Mouse (Mus musculus) thymus, postnatal 4 days (tissue): Measurements from ENCODE around the gene Plin2.
"Not testable (repeated sequence)": the region's sequence is repeated elsewhere in the genome, so short reads cannot be mapped to it uniquely, and the experiment has no call there.

Experiments
- DNase-seq: peaks from one replicate; pipeline ENCODE4 v3.0.0; 2021

Gene Plin2

DNA sequence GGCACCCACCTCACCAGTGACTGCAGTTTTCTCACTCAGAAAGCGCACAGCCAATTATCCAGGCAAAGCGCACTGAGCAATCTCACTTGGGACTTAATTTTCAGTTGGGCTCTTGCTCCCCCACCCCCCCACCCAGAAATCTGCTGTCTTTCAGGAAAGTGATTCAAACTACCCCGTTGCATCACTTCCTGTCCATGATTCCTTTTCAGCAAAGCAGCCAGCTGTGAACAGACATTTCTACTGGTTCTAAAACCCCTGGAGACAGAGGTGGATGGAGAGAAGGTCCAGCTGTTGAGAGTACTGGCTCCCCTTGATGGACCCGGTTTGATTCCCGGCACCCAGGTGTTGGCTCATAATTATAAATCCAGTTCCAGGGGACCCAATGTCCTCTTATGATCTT, 44.4 kb downstream of the Plin2 start:
- DNase-seq: no peak

DNA sequence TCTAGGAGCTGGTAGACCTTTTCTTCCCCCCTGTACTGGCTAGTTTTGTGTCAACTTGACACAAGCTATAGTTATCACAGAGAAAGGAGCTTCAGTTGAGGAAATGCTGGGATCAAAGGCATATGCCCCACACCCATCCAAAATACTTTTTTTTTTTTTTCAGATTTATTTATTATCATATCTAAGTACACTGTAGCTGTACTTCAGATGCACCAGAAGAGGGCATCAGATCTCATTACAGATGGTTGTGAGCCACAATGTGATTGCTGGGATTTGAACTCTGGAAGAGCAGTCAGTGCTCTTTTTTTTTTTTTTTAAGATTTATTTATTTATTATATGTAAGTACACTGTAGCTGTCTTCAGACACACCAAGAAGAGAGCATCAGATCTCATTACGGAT, 47.3 kb downstream of the Plin2 start:
- not testable (repeated sequence) for DNase-seq

DNA sequence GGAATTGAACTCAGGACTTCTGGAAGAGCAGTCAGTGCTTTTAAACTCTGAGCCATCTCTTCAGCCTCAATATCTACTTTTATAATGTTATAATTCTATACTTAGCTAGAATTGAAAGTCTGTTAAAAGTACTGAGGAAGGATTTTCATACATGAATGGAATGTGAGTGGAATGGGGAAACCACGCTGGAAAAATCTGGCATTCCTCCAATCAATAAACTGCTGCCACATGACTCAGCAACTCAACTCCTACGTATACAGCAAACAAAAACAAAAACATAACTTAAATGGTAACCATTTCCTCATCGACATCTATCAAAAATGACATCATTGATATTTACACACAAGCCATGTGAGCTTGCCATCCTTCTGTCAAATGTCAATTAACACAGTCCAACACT, 47.7 kb downstream of the Plin2 start:
- DNase-seq: no peak

DNA sequence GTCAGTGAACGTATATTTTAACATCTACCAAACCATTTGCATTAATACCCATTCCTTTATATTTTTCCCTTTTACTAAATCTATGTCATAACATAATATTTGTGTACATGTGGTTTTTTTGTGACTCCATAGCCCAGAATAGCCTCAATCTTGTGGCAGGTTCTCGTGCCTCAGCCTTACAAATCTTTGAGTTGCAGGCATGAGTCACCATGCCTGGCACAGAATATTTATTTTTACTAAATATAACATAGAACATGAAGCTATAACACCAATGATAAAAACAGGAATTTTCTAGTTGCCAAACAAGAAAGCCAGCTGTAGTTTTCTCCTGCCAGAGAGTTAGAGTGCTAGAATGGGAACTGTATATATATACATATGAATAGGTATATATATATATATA, 49.4 kb downstream of the Plin2 start:
- DNase-seq: no peak

DNA sequence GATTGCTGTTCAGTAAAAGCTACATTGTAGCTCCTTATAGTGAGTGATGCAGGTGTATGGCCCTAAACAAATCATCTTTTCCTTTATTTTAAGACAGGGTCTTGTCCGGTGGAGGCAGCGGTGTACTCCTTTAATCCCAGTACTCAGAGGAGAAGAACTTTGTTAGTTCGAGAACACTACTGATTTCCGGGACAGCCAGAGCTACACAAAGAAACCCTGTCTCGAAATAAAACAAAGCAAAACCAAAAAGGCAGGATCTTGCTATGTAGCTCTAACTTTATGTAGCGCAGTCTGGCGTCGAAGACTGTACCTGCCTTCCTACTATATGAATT, 57.6 kb downstream of the Plin2 start:
- no peak for DNase-seq

DNA sequence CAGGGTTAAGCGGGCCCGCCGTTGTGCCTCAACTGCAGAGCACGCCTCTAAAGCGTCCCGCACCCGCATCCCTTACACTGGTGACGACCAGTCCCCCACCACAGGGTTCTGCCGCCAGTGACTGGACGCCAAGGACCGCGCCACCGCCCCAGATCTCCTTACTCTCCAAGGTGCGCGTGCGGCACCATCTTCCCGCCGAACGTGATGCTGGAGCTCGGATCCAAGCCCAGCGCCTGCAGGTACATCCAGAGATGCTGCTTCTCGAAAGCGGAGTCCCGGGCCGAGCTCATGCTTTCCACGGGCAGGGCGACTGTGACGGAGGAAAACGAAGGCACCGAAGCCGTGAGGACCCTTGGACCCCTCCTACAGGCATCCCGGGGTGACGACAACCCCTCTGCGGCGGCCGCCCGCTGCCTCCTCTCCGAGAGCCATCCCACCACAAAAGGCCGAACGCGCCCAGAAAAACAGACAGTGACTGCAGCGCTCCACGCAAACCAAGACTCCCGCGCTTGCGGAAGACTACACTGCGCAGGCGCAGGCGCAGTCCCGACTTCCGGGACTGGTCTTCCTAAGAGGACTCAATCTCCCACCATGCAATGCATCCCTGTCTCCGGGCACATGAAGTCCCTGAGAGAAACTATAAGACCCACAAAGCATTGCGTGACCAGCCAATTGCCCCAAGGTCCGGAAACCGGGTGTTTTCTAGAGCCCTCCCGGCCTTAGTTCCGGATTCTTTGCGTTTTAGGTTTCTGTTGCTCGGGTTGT, 58.2 kb downstream of the Plin2 start, which contains the start of gene Haus6:
Gene Haus6 (minus strand): TSS at position 532 of the 765 bp plus-strand sequence.
- peak; percentile 93 for DNase-seq
